Mouse (Mus musculus) frontal cortex, postnatal 10 days (tissue): ENCODE results near the gene Ipo4.

Source experiments
- DNase-seq, 2 experiments: peaks; one replicate each; pipeline ENCODE4 v3.0.0; 2022; ENCODE audit warnings: low spot score in 2 of 2, mixed read lengths in 1 of 2

Gene Ipo4

GRCm38 (mm10) chr14:55590748-55591330 lies 44.9 kb downstream of the Ipo4 start, which contains the start of gene Psme2:
Psme2 (minus strand) TSS chr14:55591113.
- DNase-seq: peak; percentile 88 to 92

- DNase-seq: no peak
Measured at GRCm38 (mm10) chr14:55589771-55590448, 45.8 kb downstream of the Ipo4 start.

- no peak for DNase-seq
Measured at GRCm38 (mm10) chr14:55589271-55589670, 46.5 kb downstream of the Ipo4 start.

GRCm38 (mm10) chr14:55586149-55586548 lies 49.6 kb downstream of the Ipo4 start:
- no peak for DNase-seq

GRCm38 (mm10) chr14:55585566-55585960 lies 50.2 kb downstream of the Ipo4 start:
- no peak for DNase-seq

- DNase-seq: peak in 1 of 2 experiments; percentile 51
Measured at GRCm38 (mm10) chr14:55584702-55585565, 50.8 kb downstream of the Ipo4 start, which contains the start of gene Emc9. Emc9 (minus strand) TSS chr14:55585302.

- no peak for DNase-seq
Measured at GRCm38 (mm10) chr14:55584303-55584701, 51.5 kb downstream of the Ipo4 start.

GRCm38 (mm10) chr14:55581981-55582681 lies 53.6 kb downstream of the Ipo4 start:
- DNase-seq: no peak

- DNase-seq: no peak
Measured at GRCm38 (mm10) chr14:55580731-55581130, 55.0 kb downstream of the Ipo4 start.

- DNase-seq: no peak
Measured at GRCm38 (mm10) chr14:55579511-55580496, 56.0 kb downstream of the Ipo4 start.

GRCm38 (mm10) chr14:55578668-55579269 lies 57.0 kb downstream of the Ipo4 start:
- DNase-seq: peak; percentile 38 to 52

GRCm38 (mm10) chr14:55577871-55578667 lies 57.7 kb downstream of the Ipo4 start, which contains the start of gene Psme1:
Psme1 (plus strand) TSS chr14:55578123.
- DNase-seq: peak; percentile 75 to 76

- DNase-seq: no peak
Measured at GRCm38 (mm10) chr14:55576376-55576775, 59.4 kb downstream of the Ipo4 start.

GRCm38 (mm10) chr14:55575711-55576110 lies 60.0 kb downstream of the Ipo4 start:
- DNase-seq: no peak
